Mouse (Mus musculus) bone marrow, adult 2 months (tissue): ENCODE results near the gene Mthfr.

Experiments
- CTCF ChIP-seq: fragments of 200-500 bp; IDR thresholded peaks from 2 replicates; pipeline ENCODE4 v1.5.1; 2011; ENCODE audit warnings: low read length, control low read depth; ENCODE audit not compliant: control insufficient read depth, insufficient read depth
- POLR2A ChIP-seq: fragments of 200-500 bp; IDR thresholded peaks from 2 replicates; pipeline ENCODE4 v1.6.1; 2011; ENCODE audit warnings: low read depth, mild to moderate bottlenecking, control low read depth, low read length, borderline replicate concordance; ENCODE audit not compliant: control insufficient read depth

- TF ChIP-seq CTCF (no peak), POLR2A (no peak)
Measured at GRCm38 (mm10) chr4:148001013-148001789, 37.7 kb upstream of the Mthfr start.
